Mouse (Mus musculus): ENCODE data around the gene Tollip. TPM values are rescaled to one million over a fixed set of nuclear protein-coding genes. Genes with fewer than 3 reads are reported as not detected.
"Not testable (repeated sequence)": the region's sequence is repeated elsewhere in the genome, so short reads cannot be mapped to it uniquely, and the experiment has no call there.

Gene Tollip
- polyA plus RNA-seq, 1 experiment from 2014 or later: 74.0 TPM

DNA sequence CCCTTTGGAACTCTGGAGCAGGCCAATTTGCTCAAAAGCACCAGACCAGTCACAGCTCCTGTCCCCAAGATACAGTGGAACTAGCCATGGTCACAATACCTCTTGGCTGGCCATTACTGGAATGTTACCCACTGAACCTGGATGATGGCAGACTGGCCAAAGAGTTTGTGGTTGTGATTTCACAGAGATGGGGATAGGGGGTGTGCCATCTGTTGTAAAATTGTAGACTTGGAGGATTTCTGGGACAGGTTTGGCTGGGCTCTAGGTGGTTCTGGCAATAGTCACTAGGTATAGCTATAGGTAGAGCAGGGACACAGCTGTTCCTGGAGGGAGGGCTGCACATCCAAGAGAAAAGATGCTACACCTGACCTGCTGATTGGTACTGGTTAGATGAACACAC lies 29.2 kb upstream of the Tollip start:
- Histone ChIP-seq H3K4me1 (ENCODE audit: control insufficient read depth, insufficient read depth, low read length) (peaks cover 35% of the 10 kb centered on the region), H3K4me3 (ENCODE audit: low read depth, low read length) (no peak overlapping the region), H3K27me3 (replicated peaks; ENCODE audit: control insufficient read depth, insufficient read depth, low read length) (no peaks in the 10 kb centered on the region), H3K4me2 (ENCODE audit: low read length) (no peak overlapping the region), H3K36me3 (ENCODE audit: control insufficient read depth, insufficient read depth, low read length) (peaks cover 9% of the 10 kb centered on the region), H3K27ac (ENCODE audit: low read depth, low read length) (no peak overlapping the region), H3K9me3 (replicated peaks; ENCODE audit: control insufficient read depth, low read length) (no peaks in the 10 kb centered on the region), H3K9ac (ENCODE audit: low read length) (no peak overlapping the region)
- DNase-seq (ENCODE audit: low spot score) (no peak), ATAC-seq (no peak)

DNA sequence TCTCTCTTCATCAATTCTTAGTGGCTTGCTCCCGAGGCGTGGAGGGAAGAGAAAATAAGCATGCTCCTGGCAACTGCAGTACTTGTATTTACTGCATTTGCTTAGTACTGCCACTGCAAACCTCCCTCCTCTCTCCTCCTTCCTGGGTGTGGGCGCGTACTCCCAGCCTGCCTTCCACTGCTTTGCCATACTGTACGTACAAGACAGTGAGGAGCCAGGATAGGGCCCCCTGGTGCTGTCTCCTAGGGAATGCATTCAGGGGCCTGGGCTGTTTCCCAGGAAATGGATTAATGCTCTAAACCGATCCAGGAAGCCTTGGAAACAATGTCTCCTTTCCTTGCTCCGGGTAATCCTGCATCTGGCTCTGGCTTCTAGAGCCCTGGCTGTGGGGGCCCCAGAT lies 27.6 kb upstream of the Tollip start:
- H3K36me3 ChIP-seq (ENCODE audit: control insufficient read depth, insufficient read depth, low read length): no peaks in the 10 kb centered on the region
- no peaks in the 10 kb centered on the region for H3K9me3 ChIP-seq (replicated peaks; ENCODE audit: control insufficient read depth, low read length)
- 10% methylated on average over 7 of the region's 7 CpGs for WGBS
- no peak overlapping the region for H3K4me3 ChIP-seq (ENCODE audit: low read depth, low read length)
- peak overlapping the region; percentile 26; the same call in 1 of the 2 replicates for H3K9ac ChIP-seq (ENCODE audit: low read length)
- peak overlapping the region; percentile 67 for H3K27ac ChIP-seq (ENCODE audit: low read depth, low read length)
- peak; percentile 87 for DNase-seq (ENCODE audit: low spot score)
- peak; percentile 35 for ATAC-seq
- no peaks in the 10 kb centered on the region for H3K27me3 ChIP-seq (replicated peaks; ENCODE audit: control insufficient read depth, insufficient read depth, low read length)
- peaks cover 20% of the 10 kb centered on the region for H3K4me1 ChIP-seq (ENCODE audit: control insufficient read depth, insufficient read depth, low read length)
- H3K4me2 ChIP-seq (ENCODE audit: low read length): peak overlapping the region; percentile 29; the same call in 1 of the 2 replicates

DNA sequence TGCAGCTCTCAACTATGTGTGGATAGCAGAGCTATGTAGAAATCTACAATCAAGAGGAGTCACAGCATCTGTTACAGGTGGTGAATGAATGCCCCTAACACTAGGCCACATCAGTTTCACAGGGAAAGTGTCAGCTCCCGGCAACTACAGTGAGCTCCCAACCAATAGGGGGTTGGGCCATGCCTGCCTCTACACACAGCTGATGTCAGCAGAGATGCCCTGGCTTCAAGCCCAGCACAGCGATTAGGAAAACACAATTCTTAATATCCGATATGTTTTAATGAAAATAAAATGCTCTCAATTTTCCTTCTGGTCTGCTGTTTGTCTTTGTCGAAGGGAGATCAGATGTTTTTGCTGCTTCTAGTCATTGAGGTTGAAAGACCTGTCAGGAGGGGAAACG lies 25.1 kb upstream of the Tollip start:
- DNase-seq (ENCODE audit: low spot score): peak; percentile 25
- ATAC-seq: no peak
- Histone ChIP-seq H3K4me2 (ENCODE audit: low read length) (no peak overlapping the region), H3K9ac (ENCODE audit: low read length) (no peak overlapping the region), H3K27me3 (replicated peaks; ENCODE audit: control insufficient read depth, insufficient read depth, low read length) (no peaks in the 10 kb centered on the region), H3K9me3 (replicated peaks; ENCODE audit: control insufficient read depth, low read length) (no peaks in the 10 kb centered on the region), H3K36me3 (ENCODE audit: control insufficient read depth, insufficient read depth, low read length) (no peaks in the 10 kb centered on the region), H3K27ac (ENCODE audit: low read depth, low read length) (no peak overlapping the region), H3K4me3 (ENCODE audit: low read depth, low read length) (no peak overlapping the region), H3K4me1 (ENCODE audit: control insufficient read depth, insufficient read depth, low read length) (peaks cover 15% of the 10 kb centered on the region; the same call in 1 of the 2 replicates)
- 70% methylated on average over 5 of the region's 5 CpGs for WGBS

DNA sequence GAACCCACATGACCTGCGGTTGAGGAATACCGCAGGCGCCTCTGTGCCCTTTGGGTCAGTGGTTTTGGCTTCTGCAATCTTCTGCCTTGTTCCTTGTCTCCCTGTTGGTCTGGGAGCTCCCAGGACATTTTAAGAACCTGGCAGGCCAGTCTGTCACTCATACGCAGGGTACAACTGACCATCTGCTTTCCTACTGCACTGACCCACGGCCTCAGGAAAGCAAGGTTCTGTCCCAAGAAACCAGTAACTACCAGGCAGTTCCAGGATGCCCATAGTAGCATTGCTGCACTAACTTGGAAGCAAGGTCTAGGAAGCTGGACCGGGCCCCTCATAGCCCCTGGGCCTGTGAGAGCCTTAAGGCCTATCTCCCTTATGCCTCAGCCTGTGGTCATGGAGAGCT lies 16.6 kb upstream of the Tollip start:
- 96% methylated on average over 6 of the region's 6 CpGs for WGBS
- ATAC-seq (no peak), DNase-seq (ENCODE audit: low spot score) (no peak)
- Histone ChIP-seq H3K4me2 (ENCODE audit: low read length) (no peak overlapping the region), H3K27me3 (replicated peaks; ENCODE audit: control insufficient read depth, insufficient read depth, low read length) (no peaks in the 10 kb centered on the region), H3K9ac (ENCODE audit: low read length) (no peak overlapping the region), H3K4me3 (ENCODE audit: low read depth, low read length) (no peak overlapping the region), H3K9me3 (replicated peaks; ENCODE audit: control insufficient read depth, low read length) (no peaks in the 10 kb centered on the region), H3K36me3 (ENCODE audit: control insufficient read depth, insufficient read depth, low read length) (no peaks in the 10 kb centered on the region), H3K4me1 (ENCODE audit: control insufficient read depth, insufficient read depth, low read length) (peaks cover 9% of the 10 kb centered on the region), H3K27ac (ENCODE audit: low read depth, low read length) (peak overlapping the region; percentile 77; the same call in 1 of the 2 replicates)

DNA sequence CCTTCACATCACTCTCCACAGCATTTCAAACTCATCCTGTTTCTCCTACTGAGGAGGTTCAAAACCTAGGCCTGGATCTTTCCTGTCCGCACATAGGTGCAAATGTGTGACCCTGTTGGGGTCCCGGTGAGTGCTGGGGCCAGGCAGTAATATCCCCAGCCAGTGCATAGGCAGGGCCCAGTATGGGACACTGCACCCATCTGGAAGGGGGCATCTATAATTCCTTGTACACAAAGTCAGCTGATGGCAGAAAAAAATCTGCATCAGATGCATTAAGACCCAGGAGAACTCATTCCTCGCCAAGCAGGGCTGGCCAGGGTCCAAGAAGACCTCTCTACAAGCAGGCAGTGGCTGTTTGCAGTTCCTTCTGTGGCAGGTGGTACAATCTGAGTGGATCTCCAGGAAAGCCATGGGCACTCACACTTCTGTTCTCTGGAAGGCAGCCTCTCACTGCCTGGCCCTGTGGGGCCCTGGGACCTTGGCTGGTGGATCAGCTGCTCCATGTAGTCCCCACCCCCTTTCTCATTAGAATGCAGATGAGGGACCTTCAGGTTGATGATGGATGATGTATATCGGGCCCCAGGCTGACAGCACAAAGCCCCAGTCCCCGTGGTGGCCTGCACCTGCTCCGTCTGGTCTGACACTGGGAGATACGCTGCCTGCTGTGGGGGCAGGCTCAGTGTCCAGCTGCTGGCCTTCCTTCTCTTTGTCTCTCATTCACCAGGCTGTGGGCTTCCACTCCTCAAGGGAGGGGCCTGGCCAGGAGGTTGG lies 16.0 kb upstream of the Tollip start:
- peak overlapping the region; percentile 77 for H3K27ac ChIP-seq (ENCODE audit: low read depth, low read length)
- H3K9me3 ChIP-seq (replicated peaks; ENCODE audit: control insufficient read depth, low read length): no peaks in the 10 kb centered on the region
- H3K4me3 ChIP-seq (ENCODE audit: low read depth, low read length): no peak overlapping the region
- peak; percentile 73 for DNase-seq (ENCODE audit: low spot score)
- peak; percentile 79 for ATAC-seq
- no peak overlapping the region for H3K9ac ChIP-seq (ENCODE audit: low read length)
- WGBS: 46% methylated on average over 7 of the region's 7 CpGs
- H3K27me3 ChIP-seq (replicated peaks; ENCODE audit: control insufficient read depth, insufficient read depth, low read length): no peaks in the 10 kb centered on the region
- peaks cover 9% of the 10 kb centered on the region for H3K4me1 ChIP-seq (ENCODE audit: control insufficient read depth, insufficient read depth, low read length)
- no peak overlapping the region for H3K4me2 ChIP-seq (ENCODE audit: low read length)
- no peaks in the 10 kb centered on the region for H3K36me3 ChIP-seq (ENCODE audit: control insufficient read depth, insufficient read depth, low read length)

DNA sequence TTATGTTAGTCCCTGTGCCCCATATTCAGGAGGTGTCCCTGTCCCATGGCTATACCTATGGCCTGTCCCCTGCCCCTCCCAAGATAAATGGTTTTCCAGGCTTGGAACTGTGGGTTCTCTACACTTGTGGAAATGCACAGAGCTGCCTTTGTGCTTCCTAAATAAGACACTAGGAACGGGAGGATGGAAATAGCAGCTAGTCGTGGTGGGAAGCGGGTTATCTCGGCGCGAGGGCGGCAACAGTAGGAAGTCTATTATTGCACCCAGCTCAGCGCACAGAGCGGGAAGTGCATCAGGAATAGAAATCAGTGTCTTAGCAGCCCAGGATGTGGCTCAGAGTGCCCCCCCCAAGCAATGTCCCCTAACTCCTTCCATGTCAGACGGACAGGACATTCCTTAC lies 10.3 kb upstream of the Tollip start:
- ATAC-seq: no peak
- WGBS: 79% methylated on average over 10 of the region's 10 CpGs
- H3K27ac ChIP-seq (ENCODE audit: low read depth, low read length): no peak overlapping the region
- H3K27me3 ChIP-seq (replicated peaks; ENCODE audit: control insufficient read depth, insufficient read depth, low read length): no peaks in the 10 kb centered on the region
- H3K9ac ChIP-seq (ENCODE audit: low read length): no peak overlapping the region
- no peaks in the 10 kb centered on the region for H3K36me3 ChIP-seq (ENCODE audit: control insufficient read depth, insufficient read depth, low read length)
- H3K9me3 ChIP-seq (replicated peaks; ENCODE audit: control insufficient read depth, low read length): no peaks in the 10 kb centered on the region
- DNase-seq (ENCODE audit: low spot score): no peak
- H3K4me3 ChIP-seq (ENCODE audit: low read depth, low read length): no peak overlapping the region
- no peaks in the 10 kb centered on the region for H3K4me1 ChIP-seq (ENCODE audit: control insufficient read depth, insufficient read depth, low read length)
- H3K4me2 ChIP-seq (ENCODE audit: low read length): no peak overlapping the region

DNA sequence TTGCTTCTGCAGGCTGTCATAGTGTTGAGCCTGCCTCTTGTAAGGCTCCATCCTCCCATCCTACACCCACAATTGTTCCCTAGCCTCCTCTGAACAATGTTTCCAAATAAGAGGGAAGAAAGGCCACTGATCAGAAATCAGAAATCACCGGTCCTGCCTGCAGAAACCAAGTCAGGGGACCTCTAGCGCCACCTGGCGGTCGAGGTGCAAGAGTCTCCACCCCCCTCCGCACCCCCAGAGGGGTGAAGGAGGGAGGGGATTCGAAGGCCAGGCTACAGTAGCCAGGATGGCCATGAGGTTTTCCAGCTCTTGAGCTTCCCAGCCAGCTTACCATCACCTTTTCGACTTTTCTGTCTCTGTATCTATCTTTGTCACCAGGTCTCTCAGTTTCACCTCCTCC lies 6.6 kb upstream of the Tollip start:
- Histone ChIP-seq H3K9ac (ENCODE audit: low read length) (no peak overlapping the region), H3K4me3 (ENCODE audit: low read depth, low read length) (no peak overlapping the region), H3K27ac (ENCODE audit: low read depth, low read length) (no peak overlapping the region), H3K36me3 (ENCODE audit: control insufficient read depth, insufficient read depth, low read length) (no peaks in the 10 kb centered on the region), H3K4me1 (ENCODE audit: control insufficient read depth, insufficient read depth, low read length) (no peaks in the 10 kb centered on the region), H3K4me2 (ENCODE audit: low read length) (no peak overlapping the region), H3K9me3 (replicated peaks; ENCODE audit: control insufficient read depth, low read length) (no peaks in the 10 kb centered on the region), H3K27me3 (replicated peaks; ENCODE audit: control insufficient read depth, insufficient read depth, low read length) (no peaks in the 10 kb centered on the region)
- ATAC-seq (no peak), DNase-seq (ENCODE audit: low spot score) (peak; percentile 81)
- 4% methylated on average over 7 of the region's 7 CpGs for WGBS

DNA sequence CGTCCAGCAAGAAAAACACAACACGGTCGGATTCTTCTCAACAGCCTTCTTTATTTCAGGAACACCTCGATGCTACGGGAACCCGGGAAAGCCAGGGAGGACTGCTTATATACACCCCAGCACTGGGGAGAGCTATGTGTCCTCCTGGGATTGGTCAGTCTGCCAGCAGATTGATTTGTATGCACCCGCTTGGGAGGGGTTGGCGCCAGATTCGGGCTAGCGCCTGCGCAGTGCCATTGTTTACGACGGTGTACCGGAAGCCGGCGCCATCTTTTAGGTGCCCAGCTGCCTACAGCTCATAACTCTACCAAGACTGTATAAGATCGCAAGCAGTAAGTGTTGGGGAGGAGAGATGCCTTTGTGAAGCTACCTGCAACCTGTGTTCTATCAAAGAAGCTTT lies 5.8 kb upstream of the Tollip start:
- H3K9ac ChIP-seq (ENCODE audit: low read length); H3K4me2 ChIP-seq (ENCODE audit: low read length); H3K4me3 ChIP-seq (ENCODE audit: low read depth, low read length); DNase-seq (ENCODE audit: low spot score); H3K27ac ChIP-seq (ENCODE audit: low read depth, low read length); H3K27me3 ChIP-seq (replicated peaks; ENCODE audit: control insufficient read depth, insufficient read depth, low read length); ATAC-seq; H3K9me3 ChIP-seq (replicated peaks; ENCODE audit: control insufficient read depth, low read length); H3K4me1 ChIP-seq (ENCODE audit: control insufficient read depth, insufficient read depth, low read length); H3K36me3 ChIP-seq (ENCODE audit: control insufficient read depth, insufficient read depth, low read length): not testable (repeated sequence)
- 91% methylated on average over 17 of the region's 17 CpGs for WGBS

DNA sequence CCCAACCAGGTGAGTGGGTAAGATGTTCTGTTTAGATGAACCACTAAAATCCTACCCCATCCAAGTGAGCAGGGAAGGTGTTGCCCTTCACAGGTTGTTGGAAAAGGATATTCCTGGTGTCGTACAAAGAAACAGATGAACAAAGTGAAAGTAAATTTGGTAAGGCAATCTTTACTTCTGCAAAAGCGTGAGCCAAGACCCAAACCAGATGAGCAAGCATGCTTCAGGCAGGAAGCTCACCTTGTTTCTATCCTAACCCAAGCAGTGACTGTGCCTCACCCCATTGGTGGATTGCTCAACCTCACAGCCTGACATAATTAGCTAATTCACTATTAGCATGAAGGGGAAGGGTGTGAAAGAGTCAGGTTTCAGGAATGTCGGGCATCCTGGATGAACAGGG lies 7.0 kb downstream of the Tollip start:
- H3K27ac ChIP-seq (ENCODE audit: low read depth, low read length): no peak overlapping the region
- no peaks in the 10 kb centered on the region for H3K9me3 ChIP-seq (replicated peaks; ENCODE audit: control insufficient read depth, low read length)
- H3K27me3 ChIP-seq (replicated peaks; ENCODE audit: control insufficient read depth, insufficient read depth, low read length): peaks cover under 1% of the 10 kb centered on the region; the same call in 1 of the 2 replicates
- no peak for DNase-seq (ENCODE audit: low spot score)
- H3K36me3 ChIP-seq (ENCODE audit: control insufficient read depth, insufficient read depth, low read length): no peaks in the 10 kb centered on the region
- no peak overlapping the region for H3K9ac ChIP-seq (ENCODE audit: low read length)
- no peak overlapping the region for H3K4me3 ChIP-seq (ENCODE audit: low read depth, low read length)
- no peak for ATAC-seq
- 72% methylated on average over 3 of the region's 3 CpGs for WGBS
- H3K4me1 ChIP-seq (ENCODE audit: control insufficient read depth, insufficient read depth, low read length): no peaks in the 10 kb centered on the region
- no peak overlapping the region for H3K4me2 ChIP-seq (ENCODE audit: low read length)

Data from forebrain, embryonic 14.5 days (tissue).